Mouse (Mus musculus) MEL (cell line): Measurements from ENCODE around the gene Ipo13. TPM values are rescaled to one million over a fixed set of nuclear protein-coding genes. Genes with fewer than 3 reads are reported as not detected.

Source experiments
- DNase-seq: peaks from one replicate; pipeline ENCODE4 v3.0.0; 2011; ENCODE audit warnings: low read depth, low spot score
- H3K27ac ChIP-seq: 2 replicates; pipeline ENCODE4 v1.5.1; 2012; ENCODE audit warnings: low read depth, mild to moderate bottlenecking, control low read depth, low read length, moderate library complexity; ENCODE audit not compliant: control insufficient read depth
- H3K27me3 ChIP-seq, 2 experiments: fragments of 150-350 bp in 1 of 2; sonication (generic) in 1 of 2; 2 replicates each; pipeline ENCODE4 v1.6.1; 2012; ENCODE audit warnings: low read length in 2 of 2, mild to moderate bottlenecking in 2 of 2, improper control_type of control experiment in 1 of 2, moderate library complexity in 1 of 2; ENCODE audit not compliant: insufficient read depth in 2 of 2, control insufficient read depth in 1 of 2
- H3K36me3 ChIP-seq, 2 experiments: 2 replicates each; pipeline ENCODE4 v1.6.1; 2012 to 2014; ENCODE audit warnings: low read length in 2 of 2, improper control_type of control experiment in 1 of 2, inconsistent platforms in 1 of 2, mild to moderate bottlenecking in 1 of 2; ENCODE audit not compliant: insufficient read depth in 2 of 2, control insufficient read depth in 1 of 2
- H3K4me1 ChIP-seq, 2 experiments: fragments of 150-350 bp in 1 of 2; sonication (generic) in 1 of 2; 2 replicates each; pipeline ENCODE4 v1.6.1; 2012; ENCODE audit warnings: low read length in 2 of 2, improper control_type of control experiment in 1 of 2, mild to moderate bottlenecking in 1 of 2; ENCODE audit not compliant: insufficient read depth in 2 of 2, control insufficient read depth in 1 of 2
- H3K4me3 ChIP-seq, 2 experiments: fragments of 150-350 bp in 1 of 2; sonication (generic) in 1 of 2; 2 replicates each; pipeline ENCODE4 v1.5.1; 2012; ENCODE audit warnings: low read depth in 2 of 2, low read length in 2 of 2, mild to moderate bottlenecking in 2 of 2, moderate library complexity in 2 of 2, control low read depth in 1 of 2, improper control_type of control experiment in 1 of 2; ENCODE audit not compliant: control insufficient read depth in 1 of 2, insufficient read depth in 1 of 2
- H3K79me2 ChIP-seq: 2 replicates; pipeline ENCODE4 v1.6.1; 2012; ENCODE audit warnings: mild to moderate bottlenecking, low read length, moderate library complexity; ENCODE audit not compliant: control insufficient read depth, poor library complexity, insufficient read depth
- H3K9ac ChIP-seq: 2 replicates; pipeline ENCODE4 v1.6.1; 2012; ENCODE audit warnings: low read depth, mild to moderate bottlenecking, control low read depth, low read length, moderate library complexity; ENCODE audit not compliant: control insufficient read depth, poor library complexity, severe bottlenecking
- H3K9me3 ChIP-seq: fragments of 150-350 bp; sonication (generic); replicated peaks from 2 replicates; pipeline ENCODE4 v1.6.1; 2012; ENCODE audit warnings: mild to moderate bottlenecking, low read length, improper control_type of control experiment, moderate library complexity; ENCODE audit not compliant: insufficient read depth
- CHD1 ChIP-seq: IDR thresholded peaks from 2 replicates; pipeline ENCODE4 v1.6.1; 2012; ENCODE audit warnings: low read depth, mild to moderate bottlenecking, inconsistent platforms, low read length, improper control_type of control experiment
- CTCF ChIP-seq, 3 experiments: IDR thresholded peaks in 2 of 3; conservative IDR thresholded peaks in 1 of 3; 2 replicates each; pipeline ENCODE4 v1.5.1; 2011 to 2012; ENCODE audit warnings: low read length in 3 of 3, low read depth in 2 of 3, mild to moderate bottlenecking in 2 of 3, improper control_type of control experiment in 1 of 3, inconsistent platforms in 1 of 3, mixed read lengths in 1 of 3, moderate library complexity in 1 of 3; ENCODE audit not compliant: control insufficient read depth in 1 of 3, insufficient read depth in 1 of 3, poor library complexity in 1 of 3, severe bottlenecking in 1 of 3
- ELF1 ChIP-seq: IDR thresholded peaks from 2 replicates; pipeline ENCODE4 v1.6.1; 2014; ENCODE audit warnings: low read depth, mild to moderate bottlenecking, inconsistent platforms, low read length, improper control_type of control experiment, moderate library complexity
- EP300 ChIP-seq, 2 experiments: IDR thresholded peaks; 2 replicates each; pipeline ENCODE4 v1.6.1; 2011; ENCODE audit warnings: improper control_type of control experiment in 2 of 2, low read length in 2 of 2, low read depth in 1 of 2, mild to moderate bottlenecking in 1 of 2
- GATA1 ChIP-seq: IDR thresholded peaks from 2 replicates; pipeline ENCODE4 v1.6.1; 2011; ENCODE audit warnings: low read depth, low read length, improper control_type of control experiment
- JUND ChIP-seq: IDR thresholded peaks from 2 replicates; pipeline ENCODE4 v1.6.1; 2011; ENCODE audit warnings: low read depth, mild to moderate bottlenecking, improper control_type of control experiment, low read length
- MAFK ChIP-seq: IDR thresholded peaks from 2 replicates; pipeline ENCODE4 v1.6.1; 2011; ENCODE audit warnings: low read depth, mild to moderate bottlenecking, low read length, improper control_type of control experiment, borderline replicate concordance
- MEF2A ChIP-seq: IDR thresholded peaks from 2 replicates; pipeline ENCODE4 v1.6.1; 2014; ENCODE audit warnings: low read depth, mild to moderate bottlenecking, inconsistent platforms, low read length, improper control_type of control experiment; ENCODE audit not compliant: poor library complexity, insufficient replicate concordance, severe bottlenecking; ENCODE audit errors: extremely low read depth
- MXI1 ChIP-seq: IDR thresholded peaks from 2 replicates; pipeline ENCODE4 v1.6.1; 2011; ENCODE audit warnings: mild to moderate bottlenecking, low read depth, low read length, improper control_type of control experiment
- NRF1 ChIP-seq: IDR thresholded peaks from 2 replicates; pipeline ENCODE4 v1.6.1; 2014; ENCODE audit warnings: low read depth, mild to moderate bottlenecking, inconsistent platforms, low read length, improper control_type of control experiment, moderate library complexity; ENCODE audit not compliant: poor library complexity, insufficient read depth, severe bottlenecking
- POLR2AphosphoS2 ChIP-seq: IDR thresholded peaks from 2 replicates; pipeline ENCODE4 v1.6.1; 2011; ENCODE audit warnings: low read length, improper control_type of control experiment
- RAD21 ChIP-seq: IDR thresholded peaks from 2 replicates; pipeline ENCODE4 v1.6.1; 2011; ENCODE audit warnings: mild to moderate bottlenecking, low read depth, low read length, improper control_type of control experiment
- SMC3 ChIP-seq: IDR thresholded peaks from 2 replicates; pipeline ENCODE4 v1.6.1; 2011; ENCODE audit warnings: low read depth, low read length, improper control_type of control experiment
- TCF12 ChIP-seq: IDR thresholded peaks from 2 replicates; pipeline ENCODE4 v1.6.1; 2014; ENCODE audit warnings: low read depth, mild to moderate bottlenecking, inconsistent platforms, low read length, improper control_type of control experiment, moderate library complexity
- ZC3H11A ChIP-seq: IDR thresholded peaks from 2 replicates; pipeline ENCODE4 v1.6.1; 2012; ENCODE audit warnings: low read depth, mild to moderate bottlenecking, inconsistent platforms, low read length, improper control_type of control experiment
- ZMIZ1 ChIP-seq: IDR thresholded peaks from 2 replicates; pipeline ENCODE4 v1.6.1; 2012; ENCODE audit warnings: low read depth, mild to moderate bottlenecking, inconsistent platforms, low read length, improper control_type of control experiment, moderate library complexity
- ZNF384 ChIP-seq: IDR thresholded peaks from 2 replicates; pipeline ENCODE4 v1.6.1; 2012; ENCODE audit warnings: low read depth, mild to moderate bottlenecking, inconsistent platforms, low read length, improper control_type of control experiment
- polyA plus RNA-seq, 2 experiments: library from polyadenylated mRNA; stranded (reverse) in 1 of 2; unstranded in 1 of 2; fragments of >175 nt in 1 of 2; fragments of >200 nt in 1 of 2; gene quantifications; 2 replicates each; pipeline versions ENCODE4 v1.2.1 to v1.2.4; 2012; ENCODE audit warnings: low replicate concordance in 2 of 2, low read depth in 1 of 2; ENCODE audit not compliant: insufficient read length in 2 of 2, insufficient read depth in 1 of 2, missing spikeins in 1 of 2
- total RNA-seq: library from RNA; depleted of rRNA; stranded (reverse); fragments of 300-350 nt; gene quantifications from 2 replicates; pipeline ENCODE4 v1.2.3, GENCODE M21; 2012

The Ipo13 gene
- total and polyA plus RNA-seq, 3 experiments, result 39.5 to 88.0 TPM; not detected in 1

GRCm38 (mm10) chr4:117869317-117869716 lies 45.5 kb downstream of the Ipo13 start:
- H3K36me3 ChIP-seq, result no peaks in the 10 kb centered on the region; a peak in 1 of 4 replicates
- no peak overlapping the region for H3K27ac ChIP-seq
- no peaks in the 10 kb centered on the region for H3K27me3 ChIP-seq
- H3K4me1 ChIP-seq, result no peaks in the 10 kb centered on the region
- TF ChIP-seq SMC3 (no peak), TCF12 (no peak), EP300 (IDR thresholded peaks at IDR 0.05; ENCODE audit: low read depth in 1 of 2, low read length in 2 of 2) (no peak), ZC3H11A (no peak), NRF1 (no peak), MXI1 (no peak), CHD1 (no peak), MAFK (no peak), JUND (no peak), ZNF384 (no peak), MEF2A (no peak), ZMIZ1 (no peak), POLR2AphosphoS2 (no peak), GATA1 (no peak)
- no peak overlapping the region for H3K4me3 ChIP-seq
- no peak for DNase-seq
- H3K9me3 ChIP-seq, result no peaks in the 10 kb centered on the region
- no peaks in the 10 kb centered on the region for H3K79me2 ChIP-seq
- no peak overlapping the region for H3K9ac ChIP-seq

- no peaks in the 10 kb centered on the region for H3K27me3 ChIP-seq
- DNase-seq, result peak; percentile 23
- H3K79me2 ChIP-seq, result no peaks in the 10 kb centered on the region
- H3K4me3 ChIP-seq, result no peak overlapping the region
- H3K9ac ChIP-seq, result no peak overlapping the region
- TF ChIP-seq CTCF (IDR thresholded peaks at IDR 0.05 in 2 of 3, conservative IDR thresholded peaks at IDR 0.05 in 1 of 3; ENCODE audit: control insufficient read depth in 1 of 3, insufficient read depth in 1 of 3, low read depth in 2 of 3, low read length in 3 of 3, poor library complexity in 1 of 3, severe bottlenecking in 1 of 3) (peak; percentile 13 to 68 (median 45); a peak in 5 of 6 replicates), ELF1 (no peak), RAD21 (peak; percentile 15), SMC3 (peak; percentile 53)
- TF ChIP-seq, all 39 proteins: peak for 3
- Histone ChIP-seq H3K36me3 (no peaks in the 10 kb centered on the region; a peak in 1 of 4 replicates), H3K4me1 (no peaks in the 10 kb centered on the region), H3K9me3 (no peaks in the 10 kb centered on the region), H3K27ac (no peak overlapping the region)
Measured at GRCm38 (mm10) chr4:117867823-117868222, 47.0 kb downstream of the Ipo13 start.
